Mouse (Mus musculus) embryonic facial prominence, embryonic 11.5 days (tissue): ENCODE results near the gene Camta1. TPM values are rescaled to one million over a fixed set of nuclear protein-coding genes. Genes with fewer than 3 reads are reported as not detected.

Experiments
- ATAC-seq: fragments of 200-750 bp; cut with Nextera tagmentation; replicated peaks from 2 replicates; pipeline ENCODE4 v1.8.0; 2017; ENCODE audit warnings: low read depth; ENCODE audit not compliant: insufficient number of reproducible peaks, low FRiP score, low TSS enrichment
- DNase-seq: peaks from one replicate; pipeline ENCODE4 v3.0.0-alpha.2; 2015; ENCODE audit warnings: low spot score
- H3K27ac ChIP-seq: fragments of 300-500 bp; sonication (generic); replicated peaks from 2 replicates; pipeline ENCODE4 v1.5.1; 2014; ENCODE audit warnings: mild to moderate bottlenecking, low read depth, low read length, control low read depth
- H3K27me3 ChIP-seq: fragments of 300-500 bp; sonication (generic); 2 replicates; pipeline ENCODE4 v1.6.1; 2014; ENCODE audit warnings: mild to moderate bottlenecking, low read length, moderate library complexity, mixed read lengths; ENCODE audit not compliant: control insufficient read depth, insufficient read depth
- H3K36me3 ChIP-seq: fragments of 300-500 bp; sonication (generic); replicated peaks from 2 replicates; pipeline ENCODE4 v1.6.1; 2014; ENCODE audit warnings: low read depth, mild to moderate bottlenecking, low read length, moderate library complexity, mixed read lengths; ENCODE audit not compliant: control insufficient read depth, insufficient read depth
- H3K4me1 ChIP-seq: fragments of 300-500 bp; sonication (generic); 2 replicates; pipeline ENCODE4 v1.6.1; 2014; ENCODE audit warnings: low read length, mixed read lengths; ENCODE audit not compliant: control insufficient read depth, insufficient read depth
- H3K4me2 ChIP-seq: fragments of 300-500 bp; sonication (generic); 2 replicates; pipeline ENCODE4 v1.6.1; 2014; ENCODE audit warnings: low read depth, mild to moderate bottlenecking, control low read depth, low read length, moderate library complexity
- H3K4me3 ChIP-seq: fragments of 300-500 bp; sonication (generic); 2 replicates; pipeline ENCODE4 v1.5.1; 2014; ENCODE audit warnings: low read depth, low read length, control low read depth
- H3K9ac ChIP-seq: fragments of 300-500 bp; sonication (generic); replicated peaks from 2 replicates; pipeline ENCODE4 v1.6.1; 2014; ENCODE audit warnings: mild to moderate bottlenecking, control low read depth, low read length
- H3K9me3 ChIP-seq: fragments of 300-500 bp; sonication (generic); replicated peaks from 2 replicates; pipeline ENCODE4 v1.6.1; 2016; ENCODE audit warnings: mild to moderate bottlenecking, low read length, inconsistent platforms, mixed read lengths; ENCODE audit not compliant: control insufficient read depth
- WGBS: fragments of 180-500 bp; shearing (Covaris S2); extraction: QIAGEN DNeasy Blood & Tissue Kit; methylation state at CpG from one replicate; pipeline ENCODE4 v1.1.7; 2014; 5-methylcytosine and 5-hydroxymethylcytosine counted together
- polyA plus RNA-seq: library from polyadenylated mRNA; unstranded; fragments of >200 nt; fragmentation: Nextera tagmentation; extraction: Ambion mirVana; gene quantifications from 2 replicates; pipeline ENCODE4 v1.2.1, GENCODE M21; 2014

The Camta1 gene
- polyA plus RNA-seq, 1 experiment from 2014 or later, result 130 TPM

GRCm38 (mm10) chr4:151057347-151058321 lies 804.0 kb downstream of the Camta1 start, which contains the start of gene Vamp3:
TSS of gene Vamp3 (minus strand) at chr4:151057963.
- ATAC-seq, result peak; percentile 96

GRCm38 (mm10) chr4:151051162-151051561 lies 810.5 kb downstream of the Camta1 start:
- 90% methylated on average over 1 of the region's 1 CpGs for WGBS
- no peak overlapping the region for H3K4me3 ChIP-seq
- H3K36me3 ChIP-seq, result no peaks in the 10 kb centered on the region; the same call in 1 of the 2 replicates
- ATAC-seq (no peak), DNase-seq (no peak)
- H3K4me1 ChIP-seq, result no peaks in the 10 kb centered on the region
- H3K27me3 ChIP-seq, result no peaks in the 10 kb centered on the region
- H3K9ac ChIP-seq, result no peak overlapping the region
- no peaks in the 10 kb centered on the region for H3K9me3 ChIP-seq
- no peak overlapping the region for H3K4me2 ChIP-seq
- H3K27ac ChIP-seq, result no peak overlapping the region

More at GRCm38 (mm10) chr4:151057347-151058321, 804.0 kb downstream of the Camta1 start, which contains the start of gene Vamp3:
- H3K27me3 ChIP-seq, result no peaks in the 10 kb centered on the region
- peak within 1 kb of the TSS; percentile 85 for H3K4me3 ChIP-seq
- H3K4me1 ChIP-seq, result no peaks in the 10 kb centered on the region
- H3K9me3 ChIP-seq, result no peaks in the 10 kb centered on the region
- WGBS, result under 1% methylated on average over 112 of the region's 114 CpGs
- peak within 1 kb of the TSS; percentile 70 for H3K4me2 ChIP-seq
- peak within 1 kb of the TSS; percentile 57; the same call in 1 of the 2 replicates for H3K27ac ChIP-seq
- H3K9ac ChIP-seq, result peak within 1 kb of the TSS; percentile 91
- DNase-seq, result peak; percentile 100
- H3K36me3 ChIP-seq, result no peaks in the 10 kb centered on the region; the same call in 1 of the 2 replicates

GRCm38 (mm10) chr4:151046524-151046923 lies 815.2 kb downstream of the Camta1 start:
- DNase-seq (no peak), ATAC-seq (no peak)
- H3K27me3 ChIP-seq, result no peaks in the 10 kb centered on the region
- no peaks in the 10 kb centered on the region for H3K9me3 ChIP-seq
- no peaks in the 10 kb centered on the region for H3K4me1 ChIP-seq
- H3K4me3 ChIP-seq, result no peak overlapping the region
- no peaks in the 10 kb centered on the region; the same call in 1 of the 2 replicates for H3K36me3 ChIP-seq
- H3K27ac ChIP-seq, result no peak overlapping the region
- 88% methylated on average over 3 of the region's 3 CpGs for WGBS
- H3K4me2 ChIP-seq, result no peak overlapping the region
- no peak overlapping the region for H3K9ac ChIP-seq

GRCm38 (mm10) chr4:151044944-151045570 lies 816.6 kb downstream of the Camta1 start:
- no peak overlapping the region for H3K27ac ChIP-seq
- 6% methylated on average over 21 of the region's 21 CpGs for WGBS

GRCm38 (mm10) chr4:151044037-151044943 lies 817.4 kb downstream of the Camta1 start, which contains the start of gene Per3:
TSS of gene Per3 (minus strand) at chr4:151044665.
- Histone ChIP-seq H3K27me3 (no peaks in the 10 kb centered on the region), H3K9me3 (no peaks in the 10 kb centered on the region), H3K4me3 (peak within 1 kb of the TSS; percentile 54), H3K36me3 (no peaks in the 10 kb centered on the region; the same call in 1 of the 2 replicates), H3K9ac (peak within 1 kb of the TSS; percentile 67), H3K4me1 (no peaks in the 10 kb centered on the region), H3K27ac (no peak within 1 kb of the TSS), H3K4me2 (peak within 1 kb of the TSS; percentile 97)
- under 1% methylated on average over 75 of the region's 79 CpGs for WGBS
- ATAC-seq (peak; percentile 97), DNase-seq (peak; percentile 95)

More at GRCm38 (mm10) chr4:151044944-151045570, 816.6 kb downstream of the Camta1 start:
- DNase-seq, result no peak
- no peak for ATAC-seq
- H3K27me3 ChIP-seq, result no peaks in the 10 kb centered on the region
- H3K9me3 ChIP-seq, result no peaks in the 10 kb centered on the region
- no peaks in the 10 kb centered on the region for H3K4me1 ChIP-seq
- H3K4me3 ChIP-seq, result peak overlapping the region; percentile 54
- H3K36me3 ChIP-seq, result no peaks in the 10 kb centered on the region; the same call in 1 of the 2 replicates
- 0 out of 2 replicates have a peak overlapping the region, but pooled peaks have one; percentile 10 for H3K9ac ChIP-seq
- H3K4me2 ChIP-seq, result peak overlapping the region; percentile 97

- Histone ChIP-seq H3K9ac (no peak overlapping the region), H3K4me1 (no peaks in the 10 kb centered on the region), H3K27ac (no peak overlapping the region), H3K4me2 (peak overlapping the region; percentile 97; the same call in 1 of the 2 replicates), H3K9me3 (no peaks in the 10 kb centered on the region), H3K4me3 (no peak overlapping the region), H3K36me3 (no peaks in the 10 kb centered on the region; the same call in 1 of the 2 replicates), H3K27me3 (no peaks in the 10 kb centered on the region)
- WGBS, result 52% methylated on average over 5 of the region's 5 CpGs
- ATAC-seq (no peak), DNase-seq (no peak)
These were observed 818.4 kb downstream of the Camta1 start for GRCm38 (mm10) chr4:151043281-151043680.

- Histone ChIP-seq H3K4me2 (no peak overlapping the region), H3K9me3 (no peaks in the 10 kb centered on the region), H3K27me3 (no peaks in the 10 kb centered on the region), H3K27ac (no peak overlapping the region), H3K36me3 (no peaks in the 10 kb centered on the region), H3K9ac (no peak overlapping the region), H3K4me1 (no peaks in the 10 kb centered on the region), H3K4me3 (no peak overlapping the region)
- WGBS, result 88% methylated on average over 5 of the region's 5 CpGs
- DNase-seq (no peak), ATAC-seq (no peak)
These were observed 820.2 kb downstream of the Camta1 start for GRCm38 (mm10) chr4:151041506-151041905.
